Mouse (Mus musculus): ENCODE measurements around the gene Disp2.

DNA sequence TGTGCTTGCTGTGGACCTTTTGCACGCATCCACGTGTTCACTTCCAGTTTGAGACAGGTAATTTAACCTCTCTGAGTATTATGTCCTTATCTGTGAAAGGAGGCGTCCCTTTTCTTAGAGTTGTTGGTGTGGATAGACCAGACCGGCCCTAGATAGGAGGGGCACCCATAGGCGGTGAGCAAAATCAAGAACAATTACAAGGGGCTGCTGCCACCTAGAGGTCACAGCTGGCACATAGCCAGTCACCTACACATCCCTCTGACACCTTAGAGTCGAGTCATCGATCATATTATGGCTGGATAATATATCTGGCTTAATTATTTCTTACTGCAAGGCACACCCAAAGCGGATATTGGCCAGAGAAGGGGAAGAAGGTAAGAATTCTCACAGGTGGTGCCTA is 19.7 kb upstream of the Disp2 start:
- TF ChIP-seq CTCF (IDR thresholded peaks at IDR 0.05; ENCODE audit: low read depth) (peak; percentile 72), EP300 (IDR thresholded peaks at IDR 0.05; ENCODE audit: low read depth) (no peak)

Data from heart, postnatal 0 days (tissue).